Mouse (Mus musculus): Measurements from ENCODE around the gene Cpa1. TPM values are rescaled to one million over a fixed set of nuclear protein-coding genes. Genes with fewer than 3 reads are reported as not detected.

The Cpa1 gene
- polyA plus RNA-seq, 2 experiments = 1.3 to 1.4 TPM

- TF ChIP-seq POLR2A (IDR thresholded peaks at IDR 0.05; ENCODE audit: borderline replicate concordance, extremely low read depth, insufficient read depth, insufficient read length) = no peak
- no peak overlapping the region for H3K4me2 ChIP-seq (replicated peaks; ENCODE audit: low read depth, low read length, severe bottlenecking)
- no peak overlapping the region for H3K4me3 ChIP-seq (replicated peaks; ENCODE audit: low read length)
- DNase-seq (ENCODE audit: low spot score) (no peak), ATAC-seq (ENCODE audit: low FRiP score, low read depth) (no peak)
- peak overlapping the region; percentile 59 for H3K27ac ChIP-seq (replicated peaks; ENCODE audit: low read depth, low read length)
- H3K27me3 ChIP-seq (ENCODE audit: control insufficient read depth, insufficient read depth, low read length) = no peaks in the 10 kb centered on the region
- H3K9ac ChIP-seq (ENCODE audit: low read depth, low read length, severe bottlenecking) = no peak overlapping the region; the same call in 1 of the 2 replicates
- peaks cover 15% of the 10 kb centered on the region; the same call in 1 of the 2 replicates for H3K36me3 ChIP-seq (ENCODE audit: control insufficient read depth, insufficient read depth, low read length)
- peaks cover 55% of the 10 kb centered on the region for H3K4me1 ChIP-seq (ENCODE audit: control insufficient read depth, insufficient read depth, low read length)
- 91% methylated on average over 12 of the region's 12 CpGs for WGBS
- H3K9me3 ChIP-seq (ENCODE audit: control insufficient read depth, low read length) = no peaks in the 10 kb centered on the region
Measured at GRCm38 (mm10) chr6:30657279-30657678, 18.3 kb downstream of the Cpa1 start.

GRCm38 (mm10) chr6:30658619-30659018 is 19.6 kb downstream of the Cpa1 start:
- no peak for ATAC-seq (ENCODE audit: low FRiP score, low read depth)
- Histone ChIP-seq H3K36me3 (ENCODE audit: control insufficient read depth, insufficient read depth, low read length) (peaks cover 15% of the 10 kb centered on the region; the same call in 1 of the 2 replicates), H3K27me3 (ENCODE audit: control insufficient read depth, insufficient read depth, low read length) (no peaks in the 10 kb centered on the region), H3K4me1 (ENCODE audit: control insufficient read depth, insufficient read depth, low read length) (peaks cover 41% of the 10 kb centered on the region), H3K9me3 (ENCODE audit: control insufficient read depth, low read length) (no peaks in the 10 kb centered on the region), H3K27ac (replicated peaks; ENCODE audit: low read depth, low read length) (no peak overlapping the region), H3K9ac (ENCODE audit: low read depth, low read length, severe bottlenecking) (no peak overlapping the region), H3K4me2 (replicated peaks; ENCODE audit: low read depth, low read length, severe bottlenecking) (no peak overlapping the region), H3K4me3 (replicated peaks; ENCODE audit: low read length) (no peak overlapping the region)
- 76% methylated on average over 9 of the region's 9 CpGs for WGBS
- TF ChIP-seq POLR2A (IDR thresholded peaks at IDR 0.05; ENCODE audit: borderline replicate concordance, extremely low read depth, insufficient read depth, insufficient read length) = no peak
- no peak for DNase-seq (ENCODE audit: low spot score)

GRCm38 (mm10) chr6:30664776-30665175 is 25.8 kb downstream of the Cpa1 start:
- no peak for ATAC-seq (ENCODE audit: low FRiP score, low read depth)
- 53% methylated on average over 6 of the region's 6 CpGs for WGBS
- Histone ChIP-seq H3K4me1 (ENCODE audit: control insufficient read depth, insufficient read depth, low read length) (peaks cover 46% of the 10 kb centered on the region), H3K9me3 (ENCODE audit: control insufficient read depth, low read length) (no peaks in the 10 kb centered on the region), H3K36me3 (ENCODE audit: control insufficient read depth, insufficient read depth, low read length) (no peaks in the 10 kb centered on the region; the same call in 1 of the 2 replicates), H3K4me3 (replicated peaks; ENCODE audit: low read length) (no peak overlapping the region), H3K9ac (ENCODE audit: low read depth, low read length, severe bottlenecking) (no peak overlapping the region), H3K27me3 (ENCODE audit: control insufficient read depth, insufficient read depth, low read length) (no peaks in the 10 kb centered on the region), H3K27ac (replicated peaks; ENCODE audit: low read depth, low read length) (peak overlapping the region; percentile 30), H3K4me2 (replicated peaks; ENCODE audit: low read depth, low read length, severe bottlenecking) (no peak overlapping the region)
- no peak for DNase-seq (ENCODE audit: low spot score)
- TF ChIP-seq POLR2A (IDR thresholded peaks at IDR 0.05; ENCODE audit: borderline replicate concordance, extremely low read depth, insufficient read depth, insufficient read length) = no peak

DNA sequence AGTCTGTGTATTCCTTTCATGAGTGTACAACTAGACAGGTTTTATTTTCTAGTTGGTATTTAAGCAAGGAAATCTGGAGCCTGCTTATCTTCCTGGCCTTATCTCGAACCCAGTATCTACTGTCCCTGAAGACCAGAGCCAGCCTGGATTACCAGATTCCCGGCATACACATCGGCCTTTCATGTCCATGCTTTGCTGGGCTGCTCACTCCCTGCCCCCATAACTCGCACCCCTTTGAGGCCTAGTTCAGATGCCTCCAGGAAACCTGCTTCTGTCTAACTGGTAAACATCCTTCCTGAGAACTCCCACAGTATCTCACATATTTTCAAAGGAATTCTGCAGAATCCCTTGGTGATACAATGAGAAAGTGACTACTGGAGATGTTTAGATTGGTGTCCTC is 26.3 kb downstream of the Cpa1 start:
- no peak for TF ChIP-seq POLR2A (IDR thresholded peaks at IDR 0.05; ENCODE audit: borderline replicate concordance, extremely low read depth, insufficient read depth, insufficient read length)
- DNase-seq (ENCODE audit: low spot score) = no peak
- Histone ChIP-seq H3K4me3 (replicated peaks; ENCODE audit: low read length) (no peak overlapping the region), H3K4me2 (replicated peaks; ENCODE audit: low read depth, low read length, severe bottlenecking) (no peak overlapping the region), H3K27ac (replicated peaks; ENCODE audit: low read depth, low read length) (peak overlapping the region; percentile 30; the same call in 1 of the 2 replicates), H3K9ac (ENCODE audit: low read depth, low read length, severe bottlenecking) (no peak overlapping the region), H3K27me3 (ENCODE audit: control insufficient read depth, insufficient read depth, low read length) (no peaks in the 10 kb centered on the region), H3K4me1 (ENCODE audit: control insufficient read depth, insufficient read depth, low read length) (peaks cover 49% of the 10 kb centered on the region), H3K36me3 (ENCODE audit: control insufficient read depth, insufficient read depth, low read length) (no peaks in the 10 kb centered on the region; the same call in 1 of the 2 replicates), H3K9me3 (ENCODE audit: control insufficient read depth, low read length) (no peaks in the 10 kb centered on the region)
- WGBS = 41% methylated on average over 4 of the region's 4 CpGs
- ATAC-seq (ENCODE audit: low FRiP score, low read depth) = no peak

- Histone ChIP-seq H3K4me2 (replicated peaks; ENCODE audit: low read depth, low read length, severe bottlenecking) (no peak overlapping the region), H3K36me3 (ENCODE audit: control insufficient read depth, insufficient read depth, low read length) (no peaks in the 10 kb centered on the region), H3K9ac (ENCODE audit: low read depth, low read length, severe bottlenecking) (no peak overlapping the region), H3K27me3 (ENCODE audit: control insufficient read depth, insufficient read depth, low read length) (no peaks in the 10 kb centered on the region), H3K27ac (replicated peaks; ENCODE audit: low read depth, low read length) (peak overlapping the region; percentile 33; the same call in 1 of the 2 replicates), H3K9me3 (ENCODE audit: control insufficient read depth, low read length) (no peaks in the 10 kb centered on the region), H3K4me3 (replicated peaks; ENCODE audit: low read length) (no peak overlapping the region), H3K4me1 (ENCODE audit: control insufficient read depth, insufficient read depth, low read length) (peaks cover 44% of the 10 kb centered on the region)
- no peak for TF ChIP-seq POLR2A (IDR thresholded peaks at IDR 0.05; ENCODE audit: borderline replicate concordance, extremely low read depth, insufficient read depth, insufficient read length)
- 35% methylated on average over 6 of the region's 6 CpGs for WGBS
- ATAC-seq (ENCODE audit: low FRiP score, low read depth) (no peak), DNase-seq (ENCODE audit: low spot score) (no peak)
Measured at GRCm38 (mm10) chr6:30666043-30666442, 27.0 kb downstream of the Cpa1 start.
